Mouse (Mus musculus) midbrain, postnatal 0 days (tissue): Measurements from ENCODE around the gene Evx2. TPM values are rescaled to one million over a fixed set of nuclear protein-coding genes. Genes with fewer than 3 reads are reported as not detected.
A peak's percentile ranks its signal among the peaks of the same experiment; 100 is the strongest.

Experiments
- ATAC-seq: fragments of 200-750 bp; cut with Nextera tagmentation; 2 replicates; pipeline ENCODE4 v1.8.0; 2017; ENCODE audit warnings: moderate number of reproducible peaks, mild to moderate bottlenecking, moderate TSS enrichment, moderate library complexity; ENCODE audit not compliant: low FRiP score
- DNase-seq: peaks from one replicate; pipeline ENCODE4 v3.0.0-alpha.2; 2015; ENCODE audit warnings: low spot score
- H3K27ac ChIP-seq: fragments of 300-500 bp; sonication (generic); 2 replicates; pipeline ENCODE4 v1.5.1; 2014; ENCODE audit warnings: low read depth, mild to moderate bottlenecking, low read length, mixed read lengths
- H3K27me3 ChIP-seq: fragments of 300-500 bp; sonication (generic); 2 replicates; pipeline ENCODE4 v1.6.1; 2014; ENCODE audit warnings: low read length, control low read depth, mixed read lengths; ENCODE audit not compliant: insufficient read depth
- H3K36me3 ChIP-seq: fragments of 300-500 bp; sonication (generic); 2 replicates; pipeline ENCODE4 v1.6.1; 2014; ENCODE audit warnings: low read length, control low read depth, mixed read lengths; ENCODE audit not compliant: insufficient read depth
- H3K4me1 ChIP-seq: fragments of 300-500 bp; sonication (generic); 2 replicates; pipeline ENCODE4 v1.6.1; 2014; ENCODE audit warnings: mild to moderate bottlenecking, control low read depth, antibody characterized with exemption, low read length, mixed read lengths; ENCODE audit not compliant: insufficient read depth
- H3K4me2 ChIP-seq: fragments of 300-500 bp; sonication (generic); 2 replicates; pipeline ENCODE4 v1.6.1; 2014; ENCODE audit warnings: low read depth, mild to moderate bottlenecking, low read length, mixed read lengths; ENCODE audit not compliant: poor library complexity, severe bottlenecking
- H3K4me3 ChIP-seq: fragments of 300-500 bp; sonication (generic); 2 replicates; pipeline ENCODE4 v1.5.1; 2014; ENCODE audit warnings: low read depth, mild to moderate bottlenecking, low read length, moderate library complexity
- H3K9ac ChIP-seq: fragments of 300-500 bp; sonication (generic); replicated peaks from 2 replicates; pipeline ENCODE4 v1.6.1; 2014; ENCODE audit warnings: mild to moderate bottlenecking, low read length, moderate library complexity, mixed read lengths; ENCODE audit not compliant: poor library complexity, severe bottlenecking
- H3K9me3 ChIP-seq: fragments of 300-500 bp; sonication (generic); 2 replicates; pipeline ENCODE4 v1.6.1; 2016; ENCODE audit warnings: low read length, control low read depth
- CTCF ChIP-seq: IDR thresholded peaks from 2 replicates; pipeline ENCODE4 v1.5.1; 2016; ENCODE audit warnings: antibody characterized with exemption, mild to moderate bottlenecking
- WGBS: fragments of 180-500 bp; shearing (Covaris S2); extraction: QIAGEN DNeasy Blood & Tissue Kit; methylation state at CpG from one replicate; pipeline ENCODE4 v1.1.7; 2014; 5-methylcytosine and 5-hydroxymethylcytosine counted together
- polyA plus RNA-seq: library from polyadenylated mRNA; unstranded; fragments of >200 nt; fragmentation: Nextera tagmentation; extraction: Ambion mirVana; gene quantifications from 2 replicates; pipeline ENCODE4 v1.2.1, GENCODE M21; 2015
- total RNA-seq: library from RNA; depleted of rRNA; stranded (reverse); fragments of >200 nt; gene quantifications from 2 replicates; pipeline ENCODE4 v1.2.3, GENCODE M21; 2014; rRNA removed

Gene Evx2
- 4.2 and 6.4 TPM in 2 replicates for total RNA-seq
- 0.33 and 0.42 TPM in 2 replicates for polyA plus RNA-seq

DNA sequence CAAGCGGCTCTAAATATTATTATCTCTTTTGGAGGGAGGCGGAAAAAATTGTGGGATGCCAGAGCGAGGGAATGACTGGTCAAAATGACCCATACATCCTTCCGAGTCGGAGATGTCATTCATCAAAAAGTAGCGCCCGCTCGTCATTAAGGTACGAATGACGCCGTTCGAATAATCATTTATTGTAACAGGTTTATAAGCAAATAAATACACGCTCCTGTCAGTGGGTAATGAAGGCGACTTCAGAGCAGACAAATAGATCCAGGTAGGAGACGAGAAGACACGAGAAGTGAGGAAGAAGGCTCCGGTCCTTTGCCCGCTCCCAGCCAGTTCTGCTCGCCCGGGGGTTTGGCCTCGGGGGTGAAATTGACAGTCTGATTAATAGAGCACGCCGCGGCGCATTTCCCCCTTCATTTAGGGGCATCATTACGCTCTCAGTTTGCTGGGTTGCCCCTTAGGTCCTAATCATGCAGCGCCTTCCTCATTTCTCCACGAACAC, at the start of gene Evx2:
Gene Evx2, minus strand, starts transcription at position 51 of the 499 bp plus-strand sequence.
- Histone ChIP-seq H3K27ac (no peak within 1 kb of the TSS), H3K4me1 (no peaks in the 10 kb centered on the region), H3K9ac (no peak within 1 kb of the TSS), H3K4me3 (peak within 1 kb of the TSS; percentile 18), H3K9me3 (no peaks in the 10 kb centered on the region), H3K27me3 (peaks cover 70% of the 10 kb centered on the region), H3K4me2 (no peak within 1 kb of the TSS), H3K36me3 (no peaks in the 10 kb centered on the region)
- no peak for ATAC-seq
- TF ChIP-seq CTCF = no peak
- no peak for DNase-seq
- 2% methylated on average over 28 of the region's 28 CpGs for WGBS

- no peak for DNase-seq
- no peak for TF ChIP-seq CTCF
- H3K9me3 ChIP-seq = no peaks in the 10 kb centered on the region
- H3K4me1 ChIP-seq = no peaks in the 10 kb centered on the region
- no peak overlapping the region for H3K27ac ChIP-seq
- no peak overlapping the region for H3K4me2 ChIP-seq
- ATAC-seq = no peak
- no peak overlapping the region for H3K4me3 ChIP-seq
- H3K36me3 ChIP-seq = no peaks in the 10 kb centered on the region
- H3K27me3 ChIP-seq = peaks cover 91% of the 10 kb centered on the region
- H3K9ac ChIP-seq = no peak overlapping the region
- WGBS = 8% methylated on average over 4 of the region's 4 CpGs
Observed at GRCm38 (mm10) chr2:74708676-74709075, 49.3 kb upstream of the Evx2 start.

GRCm38 (mm10) chr2:74707599-74707998, 48.2 kb upstream of the Evx2 start:
- ATAC-seq = no peak
- no peak overlapping the region for H3K4me3 ChIP-seq
- TF ChIP-seq CTCF = no peak
- no peaks in the 10 kb centered on the region for H3K4me1 ChIP-seq
- no peaks in the 10 kb centered on the region for H3K9me3 ChIP-seq
- H3K27ac ChIP-seq = no peak overlapping the region
- WGBS = 5% methylated on average over 7 of the region's 7 CpGs
- H3K36me3 ChIP-seq = no peaks in the 10 kb centered on the region
- DNase-seq = no peak
- peaks cover 91% of the 10 kb centered on the region for H3K27me3 ChIP-seq
- no peak overlapping the region for H3K9ac ChIP-seq
- no peak overlapping the region for H3K4me2 ChIP-seq

- no peaks in the 10 kb centered on the region for H3K36me3 ChIP-seq
- no peaks in the 10 kb centered on the region for H3K4me1 ChIP-seq
- H3K9me3 ChIP-seq = no peaks in the 10 kb centered on the region
- H3K27me3 ChIP-seq = peaks cover 83% of the 10 kb centered on the region
- no peak overlapping the region for H3K4me2 ChIP-seq
- ATAC-seq = no peak
- H3K4me3 ChIP-seq = no peak overlapping the region
- H3K9ac ChIP-seq = no peak overlapping the region
- H3K27ac ChIP-seq = no peak overlapping the region
- no peak for DNase-seq
- 3% methylated on average over 13 of the region's 13 CpGs for WGBS
- TF ChIP-seq CTCF = no peak
Observed at GRCm38 (mm10) chr2:74706393-74706960, 47.1 kb upstream of the Evx2 start.

GRCm38 (mm10) chr2:74705467-74706089, 46.2 kb upstream of the Evx2 start:
- H3K4me3 ChIP-seq = peak overlapping the region; percentile 24
- H3K9ac ChIP-seq = no peak overlapping the region
- no peak for DNase-seq
- no peaks in the 10 kb centered on the region for H3K4me1 ChIP-seq
- WGBS = under 1% methylated on average over 58 of the region's 85 CpGs
- ATAC-seq = no peak
- no peaks in the 10 kb centered on the region for H3K9me3 ChIP-seq
- H3K36me3 ChIP-seq = no peaks in the 10 kb centered on the region
- peak overlapping the region; percentile 36 for H3K4me2 ChIP-seq
- TF ChIP-seq CTCF = no peak
- peaks cover 86% of the 10 kb centered on the region for H3K27me3 ChIP-seq
- no peak overlapping the region for H3K27ac ChIP-seq

GRCm38 (mm10) chr2:74704999-74705466, 45.7 kb upstream of the Evx2 start:
- peaks cover 86% of the 10 kb centered on the region for H3K27me3 ChIP-seq
- DNase-seq = no peak
- no peaks in the 10 kb centered on the region for H3K36me3 ChIP-seq
- no peak for ATAC-seq
- H3K27ac ChIP-seq = no peak overlapping the region
- no peaks in the 10 kb centered on the region for H3K9me3 ChIP-seq
- TF ChIP-seq CTCF = no peak
- no peaks in the 10 kb centered on the region for H3K4me1 ChIP-seq
- under 1% methylated on average over 48 of the region's 66 CpGs for WGBS
- H3K9ac ChIP-seq = no peak overlapping the region
- peak overlapping the region; percentile 24 for H3K4me3 ChIP-seq
- H3K4me2 ChIP-seq = peak overlapping the region; percentile 36
